Mouse (Mus musculus): ENCODE results near the gene Styx.
A peak's percentile ranks its signal among the peaks of the same experiment; 100 is the strongest.
"Not testable (repeated sequence)": the region's sequence is repeated elsewhere in the genome, so short reads cannot be mapped to it uniquely, and the experiment has no call there.

Gene Styx

DNA sequence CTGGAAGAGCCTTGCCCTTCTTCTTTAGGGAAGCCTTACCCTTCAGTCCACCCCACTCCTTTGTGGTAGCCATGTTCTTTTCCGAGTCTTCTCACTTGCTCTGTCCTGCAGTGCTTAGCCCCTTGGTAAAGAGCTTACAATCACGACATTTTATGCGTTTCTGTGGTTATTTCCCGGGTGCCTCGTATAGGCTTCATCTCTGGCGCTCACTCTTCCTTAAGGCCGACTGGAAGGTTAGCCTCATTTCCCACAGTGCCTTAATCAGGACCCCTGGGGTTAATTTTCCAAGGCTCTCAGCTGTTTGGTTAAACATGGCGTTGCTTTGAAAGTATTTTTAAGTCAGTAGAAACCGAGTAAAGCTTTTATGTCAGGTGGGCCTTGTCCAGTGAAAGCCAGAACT lies 88.5 kb downstream of the Styx start:
- no peak for DNase-seq

DNA sequence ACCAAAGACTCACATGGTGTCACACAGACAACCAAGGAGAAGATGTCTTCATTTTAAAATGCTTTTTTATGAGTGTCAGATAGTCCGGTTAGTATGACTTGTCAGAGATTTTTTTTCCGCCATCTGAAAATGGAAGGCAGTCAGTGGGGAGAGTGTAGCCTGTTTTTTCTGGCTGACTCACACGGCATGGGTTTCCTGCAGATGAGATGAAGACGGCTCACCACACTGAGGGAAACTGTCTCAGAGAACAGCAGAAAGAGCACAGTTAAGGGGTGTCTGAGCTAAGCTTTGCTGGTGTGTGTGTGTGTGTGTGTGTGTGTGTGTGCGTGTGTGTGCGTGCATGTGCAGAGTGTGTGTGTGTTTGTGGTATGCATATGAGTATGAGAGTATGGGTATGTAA lies 90.4 kb downstream of the Styx start:
- no peak for DNase-seq

DNA sequence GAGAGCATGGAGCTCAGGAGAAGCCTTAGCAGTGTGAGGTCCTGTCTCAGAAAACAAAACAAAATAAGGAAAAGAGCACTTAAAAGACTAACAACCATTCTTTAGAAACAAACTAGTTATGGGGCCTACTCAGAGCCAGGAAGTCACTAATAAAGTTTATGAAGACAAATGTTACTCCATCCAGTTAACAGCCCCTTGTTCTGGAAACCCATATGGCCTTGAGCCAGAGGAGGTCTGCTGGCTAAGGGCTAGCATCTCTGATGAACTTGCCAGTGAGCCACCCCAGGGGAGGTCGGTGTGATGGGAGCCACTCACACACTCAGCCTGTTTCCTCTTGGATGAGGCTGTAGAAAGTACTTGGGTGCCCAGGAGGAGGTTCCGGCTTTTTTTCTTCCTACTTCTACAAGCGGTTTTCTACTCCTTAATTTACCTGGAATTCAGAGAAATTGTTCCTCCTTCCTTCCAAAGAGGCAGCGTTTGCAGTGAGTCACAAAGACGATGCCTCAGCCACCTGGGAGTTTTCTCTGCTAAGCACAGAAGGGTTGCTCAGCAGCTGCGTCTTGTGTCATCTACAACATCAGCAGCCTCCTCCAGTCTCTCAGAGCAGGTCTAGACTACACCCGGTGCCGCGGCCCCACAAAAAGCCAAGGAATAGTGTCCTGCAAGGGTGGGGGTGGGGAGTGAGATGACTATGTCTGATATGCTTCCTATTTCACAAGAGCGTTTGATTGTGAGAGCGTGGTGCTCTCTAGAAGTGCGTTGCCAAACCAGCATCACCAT lies 92.1 kb downstream of the Styx start:
- DNase-seq = no peak

DNA sequence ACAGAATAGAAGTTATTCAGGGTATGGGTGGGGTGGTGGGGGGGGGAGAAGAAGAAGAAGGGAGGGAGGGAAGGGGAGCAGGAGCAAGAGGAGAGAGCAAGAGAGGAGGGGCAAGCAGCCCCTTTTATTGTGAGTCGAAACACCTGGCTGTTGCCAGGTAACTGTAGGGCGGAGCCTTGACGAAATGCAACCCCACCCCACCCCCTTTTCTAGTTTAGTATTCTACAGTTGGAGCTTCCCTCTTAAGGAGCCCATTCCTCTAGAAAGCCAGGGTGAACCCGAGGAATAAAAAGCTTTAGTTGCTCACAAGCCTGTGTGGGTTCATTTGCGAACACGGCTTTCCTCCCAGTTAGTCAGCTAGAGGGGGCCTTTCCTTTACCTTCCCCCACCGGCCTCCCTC lies 94.0 kb downstream of the Styx start:
- no peak for DNase-seq

DNA sequence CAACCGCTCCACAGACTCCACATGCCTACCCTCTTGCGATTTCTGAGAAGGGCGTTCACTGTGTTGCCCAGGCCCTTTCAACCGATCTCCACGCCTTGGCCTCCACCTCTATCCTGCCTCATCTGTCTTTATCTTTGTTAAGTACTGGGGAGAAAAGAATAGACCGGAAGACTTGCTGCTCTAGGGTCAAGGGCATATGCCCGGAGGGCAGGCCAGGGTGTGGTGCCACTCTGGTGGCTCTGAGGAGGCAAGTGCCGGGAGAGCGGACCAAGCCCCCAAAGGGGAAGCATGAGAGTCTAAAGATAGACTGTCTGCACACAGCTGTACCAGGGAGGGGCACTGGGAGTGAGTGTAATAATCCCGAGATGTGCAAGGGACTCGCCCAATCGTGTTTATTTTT lies 94.6 kb downstream of the Styx start:
- no peak for DNase-seq

DNA sequence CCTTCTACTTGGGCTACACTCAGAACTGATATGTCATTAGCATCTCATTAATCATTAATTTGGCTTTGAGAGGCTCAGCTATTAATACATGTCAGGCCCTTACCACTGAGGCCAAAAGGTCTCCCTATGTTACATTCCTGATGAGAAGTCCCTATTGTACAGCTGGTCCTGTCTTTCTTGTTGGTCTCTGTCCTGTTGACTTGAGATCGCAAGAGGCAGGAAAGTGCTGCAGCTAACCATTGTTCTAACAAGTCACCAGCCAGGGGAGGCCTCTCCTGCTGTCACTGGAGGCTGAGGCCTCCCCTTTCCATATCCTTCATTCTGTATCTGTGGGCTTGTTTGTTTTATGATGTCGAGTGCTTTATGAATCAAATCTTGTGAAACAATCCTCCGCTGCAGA lies 95.9 kb downstream of the Styx start:
- DNase-seq = no peak

DNA sequence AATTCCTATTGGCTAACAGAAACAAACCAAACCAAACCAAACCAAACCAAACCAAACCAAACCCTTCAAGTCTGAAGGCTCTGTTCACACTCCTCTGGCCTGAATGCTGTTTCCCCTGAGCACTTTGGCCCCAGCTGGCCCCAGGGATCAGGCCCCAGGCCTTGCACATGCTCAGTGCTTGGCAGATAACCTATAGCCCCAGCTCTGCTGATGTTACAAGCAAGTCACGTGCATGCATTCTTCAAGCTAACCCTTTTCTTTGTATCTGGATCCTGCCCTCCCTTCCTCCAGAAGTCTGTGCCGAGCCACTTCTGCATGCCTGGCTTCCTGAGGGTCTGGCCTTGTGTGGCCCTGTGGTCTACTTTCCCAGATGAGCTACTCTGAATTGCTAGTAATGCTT lies 100.2 kb downstream of the Styx start:
- peak; percentile 37 for DNase-seq

DNA sequence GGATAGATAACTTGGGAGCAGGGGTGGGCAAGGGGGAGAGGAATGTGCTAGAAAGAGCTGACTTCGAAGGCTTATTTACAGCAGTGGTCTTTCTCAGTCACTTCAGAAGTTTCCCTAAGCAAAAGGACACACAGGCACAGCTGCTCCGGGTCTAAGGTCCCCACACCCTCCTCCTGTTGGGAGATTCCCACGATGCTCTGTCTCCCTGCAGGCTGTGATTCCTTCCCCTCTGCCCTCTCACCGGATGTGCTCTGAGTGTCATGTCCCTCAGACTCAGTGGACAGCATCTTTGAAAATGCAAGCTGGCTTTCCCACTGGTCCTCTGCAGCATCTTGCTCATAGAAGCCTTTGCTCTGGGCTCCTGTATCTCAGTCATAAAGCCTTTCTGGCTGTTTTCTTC lies 101.3 kb downstream of the Styx start:
- no peak for DNase-seq

DNA sequence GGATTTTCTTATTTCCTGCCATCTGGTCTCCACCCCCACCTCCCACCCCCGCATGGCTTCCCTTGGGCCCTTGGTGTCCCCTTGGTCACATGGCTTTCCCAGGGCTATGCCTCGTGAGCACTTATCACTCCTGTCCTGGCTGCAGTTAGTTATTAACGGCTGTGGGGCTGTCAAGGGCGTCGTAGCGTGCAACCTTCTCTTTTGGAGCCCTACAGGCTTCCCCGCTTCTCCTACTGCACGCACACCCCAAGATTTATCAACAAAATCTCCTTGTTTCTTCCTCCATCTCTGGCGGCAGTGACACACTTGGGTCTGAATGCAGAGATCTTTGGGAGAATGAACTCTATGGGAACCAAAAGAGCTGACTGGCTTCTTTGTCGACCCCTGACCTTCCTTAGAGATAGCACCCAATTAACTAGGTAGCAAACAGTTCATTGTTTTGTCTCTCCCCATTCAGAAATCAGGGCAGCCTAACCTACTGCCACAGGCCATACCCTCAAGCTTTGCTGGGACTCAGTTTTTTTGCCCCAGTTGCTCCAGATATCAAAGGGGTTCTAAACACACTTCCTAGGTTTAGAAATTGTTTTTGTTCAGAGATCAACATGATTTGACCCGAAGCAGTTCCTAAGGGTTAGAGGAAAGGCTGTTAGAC lies 102.1 kb downstream of the Styx start:
- DNase-seq = peak; percentile 50

DNA sequence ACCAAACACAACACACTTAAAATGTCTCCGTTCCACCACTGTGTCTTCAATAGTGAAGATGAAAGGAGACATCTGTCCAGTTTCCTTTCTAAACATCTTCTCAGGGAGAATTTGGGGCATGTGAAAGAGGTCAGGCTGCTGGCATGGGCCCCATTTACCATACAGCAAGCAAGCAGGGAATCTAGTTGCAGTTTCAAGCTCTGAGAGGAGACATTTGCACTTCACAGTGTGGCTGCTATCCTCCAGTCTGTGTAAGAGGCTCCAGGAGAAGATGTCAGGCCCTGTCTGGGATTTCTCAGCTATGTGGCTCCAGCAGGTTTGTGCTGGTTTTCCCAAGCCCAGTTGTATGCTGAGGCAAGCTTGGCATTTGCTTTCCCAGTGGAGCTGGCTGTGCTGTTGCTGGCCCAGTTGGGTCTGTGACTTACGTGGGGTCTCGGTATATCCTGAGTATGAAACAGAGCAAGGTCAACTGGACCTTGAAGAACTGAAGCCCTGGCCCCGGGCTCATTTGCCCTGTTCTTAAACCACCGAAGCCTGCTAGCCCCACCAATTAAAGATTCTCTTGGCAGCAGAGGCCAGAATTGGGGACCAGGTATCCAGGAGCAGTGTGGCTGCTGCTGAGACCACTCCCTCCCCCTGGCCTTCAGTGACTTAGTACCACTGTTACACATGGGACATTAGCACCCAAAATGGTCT lies 102.8 kb downstream of the Styx start:
- peak; percentile 54 for DNase-seq

DNA sequence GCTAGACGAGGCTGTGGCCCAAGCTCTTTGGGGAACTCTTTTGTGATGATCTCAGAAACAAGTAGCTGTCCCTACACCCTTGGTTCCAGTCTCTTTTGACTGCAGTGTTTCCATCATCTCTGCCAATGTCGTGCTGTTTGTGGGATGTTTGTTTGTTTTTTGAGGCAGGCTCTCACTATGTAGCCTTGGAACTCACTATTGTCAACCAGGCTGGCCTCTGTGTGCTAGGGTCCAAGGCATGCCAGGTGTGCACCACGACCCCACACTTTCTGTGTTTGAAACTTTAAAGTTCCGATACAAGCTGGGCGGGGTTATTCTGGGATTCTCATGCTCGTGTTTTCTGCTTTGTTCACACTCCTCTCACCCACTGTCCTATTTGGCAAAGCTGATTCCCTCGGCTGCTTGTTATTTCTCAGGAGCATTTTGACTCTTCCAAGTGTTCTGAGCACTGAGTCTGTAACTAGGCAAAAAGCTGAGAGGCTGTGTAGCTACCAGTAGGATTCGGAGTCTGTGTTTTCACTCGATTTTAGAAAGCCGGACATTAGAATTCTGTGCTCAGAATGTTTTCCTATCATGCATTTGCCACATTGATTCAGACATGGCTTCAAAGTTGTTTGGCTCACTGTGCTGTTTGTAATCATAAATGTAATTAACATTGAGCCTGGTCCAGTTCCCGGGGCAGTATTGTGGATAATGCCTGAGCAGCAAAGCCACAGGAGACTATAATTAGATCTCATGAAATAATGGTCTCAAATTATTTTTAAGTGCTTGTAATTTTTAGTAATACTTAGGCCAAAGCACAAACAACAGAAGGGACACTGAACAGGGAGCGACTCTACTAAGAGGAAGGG lies 105.0 kb downstream of the Styx start:
- peak; percentile 43 for DNase-seq

DNA sequence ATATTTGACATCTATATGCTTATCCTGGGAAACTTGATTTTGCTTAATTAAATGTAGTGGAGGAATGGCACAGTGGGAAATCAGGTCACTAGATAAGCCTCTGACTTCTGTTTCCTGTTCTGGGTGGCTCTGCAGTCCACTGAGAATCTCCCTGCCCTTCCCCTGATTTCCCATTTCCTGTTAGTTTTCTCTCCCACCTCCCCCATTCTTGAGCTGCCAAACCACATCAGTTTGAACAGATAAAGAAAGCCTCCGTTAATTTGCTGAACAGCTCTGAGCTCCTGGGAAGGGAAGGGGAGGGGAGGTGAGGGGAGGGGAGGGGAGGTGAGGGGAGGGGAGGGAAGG lies 105.6 kb downstream of the Styx start:
- peak; percentile 86 for DNase-seq

DNA sequence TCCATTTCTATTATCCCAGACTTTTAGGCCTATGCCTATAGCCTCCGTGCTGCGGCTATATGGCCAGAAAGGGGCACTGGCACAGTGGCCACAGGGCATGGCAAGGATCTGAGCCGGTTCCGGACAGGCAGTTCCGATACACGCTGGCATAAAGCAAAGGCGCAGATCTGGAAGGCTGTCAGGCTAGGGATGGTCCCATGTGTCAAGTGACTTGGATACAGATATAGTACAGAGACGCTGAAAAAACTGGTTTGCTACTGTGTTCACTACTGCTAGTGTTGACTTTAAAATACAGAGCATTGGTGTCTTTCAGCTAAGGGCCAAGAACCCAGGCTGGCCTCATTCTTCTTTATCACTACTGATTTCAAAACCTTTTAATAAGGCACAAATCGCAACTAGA lies 106.1 kb downstream of the Styx start:
- DNase-seq = no peak

DNA sequence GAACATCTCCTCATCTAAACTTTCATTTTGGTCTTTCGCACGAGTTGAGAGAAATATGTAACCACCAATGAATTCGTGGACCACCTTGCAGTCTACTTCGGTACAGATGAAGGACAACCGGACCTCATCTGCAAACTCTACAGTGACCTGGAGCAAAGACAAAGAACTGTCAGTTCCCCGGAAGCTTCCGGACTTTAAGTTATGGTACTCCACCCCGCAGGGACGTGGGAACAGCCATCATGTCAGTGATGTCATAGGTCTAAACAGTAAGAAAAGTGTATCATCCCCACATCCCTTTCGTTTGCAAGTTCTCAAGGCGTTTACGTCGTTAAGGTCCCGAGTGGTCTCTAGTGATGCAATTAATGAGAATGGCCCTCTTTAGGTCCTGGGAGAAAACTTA lies 109.0 kb downstream of the Styx start:
- no peak for DNase-seq

DNA sequence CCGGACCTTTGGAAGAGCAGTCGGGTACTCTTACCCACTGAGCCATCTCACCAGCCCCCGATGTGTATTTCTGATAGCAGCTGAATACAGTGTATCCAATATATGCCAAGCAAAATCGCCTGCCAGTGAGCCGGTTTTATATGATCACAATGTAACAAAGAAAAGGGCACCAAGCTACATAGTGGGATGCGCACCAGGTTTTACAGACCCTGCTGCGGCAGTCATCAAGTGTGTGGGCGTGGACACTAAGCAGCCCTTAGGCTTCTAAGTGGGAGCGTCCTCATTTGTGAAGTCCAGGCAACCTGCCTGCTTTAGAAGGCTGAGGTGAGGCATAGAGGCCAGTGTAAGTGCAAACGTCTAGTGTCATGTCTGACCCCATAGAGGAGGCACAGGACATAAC lies 109.6 kb downstream of the Styx start:
- no peak for DNase-seq

DNA sequence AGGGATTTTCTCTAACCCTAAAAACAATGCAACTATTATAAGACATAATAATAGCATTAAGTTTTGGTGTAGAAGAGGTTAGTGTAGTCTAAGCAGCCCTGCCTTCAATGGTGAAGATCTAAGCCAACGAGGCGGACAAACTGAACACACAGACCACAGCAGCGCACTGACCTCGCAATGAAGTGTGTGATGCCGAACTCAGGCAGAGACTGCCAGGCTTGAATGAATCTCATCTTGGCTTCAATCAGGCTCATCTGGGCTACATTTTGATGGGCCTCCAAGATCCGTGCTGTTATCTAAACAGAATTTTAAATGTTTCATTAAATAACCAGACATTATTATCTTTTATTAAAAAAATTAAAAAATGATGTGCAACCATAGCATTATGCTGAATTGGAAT lies 111.1 kb downstream of the Styx start:
- no peak for DNase-seq

DNA sequence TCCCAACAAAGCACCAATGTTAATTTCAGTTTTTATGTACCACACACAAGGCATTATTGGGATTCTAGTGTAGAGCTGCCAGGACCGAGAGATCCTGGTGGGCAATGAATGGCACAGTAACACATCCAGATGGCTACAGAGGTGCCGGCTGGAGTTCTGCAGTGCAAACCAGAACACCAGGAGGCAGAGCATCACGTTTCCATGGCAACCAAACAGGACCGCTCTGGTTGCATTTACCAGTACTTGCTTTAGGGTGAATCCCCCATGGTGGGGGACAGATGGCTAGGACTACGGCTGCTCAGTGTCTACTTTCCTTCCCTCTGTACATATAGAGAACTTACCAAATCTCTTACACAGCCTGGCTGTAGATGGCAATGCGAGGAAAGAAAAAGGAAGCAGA lies 111.5 kb downstream of the Styx start:
- DNase-seq = peak; percentile 88

DNA sequence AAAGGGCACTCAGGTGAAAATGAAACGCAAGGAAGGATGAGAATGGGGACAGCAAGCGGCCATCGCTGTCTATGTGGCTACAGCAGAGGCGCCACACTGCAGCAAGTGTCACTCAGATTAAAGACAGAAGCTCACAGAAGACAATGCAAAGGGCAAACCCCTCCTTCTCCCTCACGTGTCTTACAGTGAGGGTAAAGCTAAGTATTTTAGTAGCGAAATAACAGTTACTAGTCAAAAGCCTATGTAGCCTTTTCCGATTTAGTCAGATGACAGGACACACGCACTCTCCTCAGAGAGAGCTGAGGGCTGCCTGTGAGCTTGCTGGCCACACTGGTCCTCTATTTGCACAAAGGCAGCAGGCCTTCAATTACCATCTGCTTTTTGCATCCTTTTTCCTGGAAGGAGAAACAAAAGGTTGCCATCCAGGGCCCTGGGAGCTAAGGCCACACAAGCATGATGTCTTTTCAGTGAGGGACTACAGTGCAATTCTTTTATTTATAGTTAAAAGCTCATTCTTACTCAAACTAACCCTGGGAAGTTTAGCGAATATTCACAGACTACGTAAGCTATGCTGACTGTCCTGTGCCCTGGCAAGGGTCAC lies 112.1 kb downstream of the Styx start:
- DNase-seq = peak; percentile 69

DNA sequence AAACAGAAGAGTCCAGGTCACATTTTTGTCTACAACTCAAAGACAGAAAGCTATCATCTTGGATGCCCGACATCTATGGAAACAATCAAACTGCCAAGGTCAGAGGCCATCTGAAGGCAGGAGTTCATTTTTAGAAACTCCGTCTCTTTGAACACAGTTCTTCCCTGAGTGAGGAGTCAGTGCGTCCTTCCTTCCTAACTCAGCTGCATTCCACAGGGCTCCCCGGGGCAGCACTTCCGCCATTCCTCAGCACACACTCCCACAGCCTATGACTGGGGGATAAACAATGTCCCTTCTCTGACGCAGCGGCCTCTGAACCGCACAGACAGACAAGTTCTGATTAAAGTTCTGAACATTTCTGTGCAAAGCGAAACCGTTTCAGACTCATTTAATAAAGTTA lies 112.7 kb downstream of the Styx start:
- peak; percentile 39 for DNase-seq

DNA sequence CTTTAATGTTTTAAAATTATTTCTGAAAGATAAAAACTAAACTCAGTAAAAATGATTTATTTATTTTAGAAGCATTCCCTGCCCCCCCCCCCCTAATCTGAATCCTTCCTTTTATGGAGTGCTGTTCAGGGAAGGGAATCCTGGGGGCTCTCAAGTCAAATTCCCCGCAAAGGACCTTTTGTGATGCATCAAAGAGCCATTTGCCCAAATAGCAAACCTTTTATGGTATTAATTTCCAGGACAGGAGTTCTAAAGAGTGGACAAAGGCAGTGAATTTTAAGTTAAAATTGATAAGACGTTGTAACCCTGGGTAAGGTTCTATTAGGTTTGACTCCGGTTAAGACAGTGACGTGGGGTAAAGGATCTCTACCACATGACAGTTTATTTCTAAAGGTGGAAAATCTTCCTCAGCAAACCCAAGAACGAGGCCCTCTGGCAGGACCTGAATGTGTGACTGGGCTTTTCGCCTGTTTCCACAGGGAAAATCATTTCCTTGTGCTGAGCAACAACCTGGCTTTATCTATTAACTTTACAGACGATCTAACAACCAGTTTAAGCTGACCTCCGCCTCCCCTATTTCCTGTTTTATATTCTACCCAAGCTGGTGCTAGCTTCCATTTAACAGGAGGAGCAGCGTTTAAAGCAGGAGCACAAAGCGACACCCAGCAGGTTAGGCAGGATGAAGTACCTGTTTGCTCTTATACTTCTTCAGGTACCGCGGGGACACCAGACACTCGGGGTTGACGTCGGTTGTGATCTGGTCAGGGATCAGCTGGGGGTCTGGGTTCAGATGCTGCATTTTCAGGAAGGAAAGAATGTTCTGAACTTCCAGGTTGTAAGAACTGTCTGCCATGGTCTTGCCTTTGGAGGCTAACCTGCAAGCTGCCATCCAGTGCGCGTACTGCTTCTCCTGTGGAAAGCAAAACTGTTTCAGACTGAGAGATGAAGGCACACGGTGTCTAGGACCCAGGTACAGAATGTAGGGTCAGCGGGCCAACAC lies 113.4 kb downstream of the Styx start:
- no peak for DNase-seq

DNA sequence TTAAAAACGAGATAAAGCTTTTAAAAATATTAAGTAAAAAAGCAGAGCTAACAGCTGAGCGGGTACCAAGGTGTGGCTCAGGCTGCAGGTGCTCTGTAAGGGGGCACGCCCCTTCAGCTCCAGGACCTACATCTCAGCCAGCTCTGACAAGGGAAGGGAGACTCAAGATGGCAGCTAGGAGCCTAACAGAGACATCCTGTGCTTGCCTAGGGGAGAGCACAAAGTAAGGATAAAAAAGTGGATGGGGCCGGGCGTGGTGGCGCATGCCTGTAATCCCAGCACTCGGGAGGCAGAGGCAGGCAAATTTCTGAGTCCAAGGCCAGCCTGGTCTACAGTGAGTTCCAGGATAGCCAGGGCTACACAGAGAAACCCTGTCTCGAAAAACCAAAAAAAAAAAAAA lies 115.5 kb downstream of the Styx start:
- DNase-seq = not testable (repeated sequence)

DNA sequence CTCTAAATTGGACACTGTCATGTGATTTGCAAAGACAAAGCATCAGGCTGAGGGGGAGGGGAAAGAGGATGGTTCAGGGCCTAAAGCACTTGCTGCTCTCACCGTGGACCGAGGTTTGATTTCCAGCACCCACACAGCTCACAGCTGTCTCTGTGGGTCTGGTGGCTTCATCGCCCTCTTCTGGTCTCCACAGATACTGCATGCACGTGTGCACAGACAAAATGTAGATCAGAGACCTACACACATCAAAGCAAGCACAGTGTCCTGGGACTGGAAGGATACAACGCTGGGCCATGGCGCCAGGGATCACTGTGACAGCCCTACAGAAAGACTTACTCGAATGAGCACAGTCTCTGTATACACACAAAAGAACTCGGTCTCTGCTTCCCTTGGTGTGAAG lies 118.6 kb downstream of the Styx start:
- no peak for DNase-seq

All from retina, postnatal 1 day (tissue).